Mouse (Mus musculus) embryo, embryonic 11 days (tissue): ENCODE measurements around the gene Olfr582.

Experiments
- DNase-seq: peaks from one replicate; pipeline ENCODE4 v3.0.0-alpha.2; 2015

Gene Olfr582

DNA sequence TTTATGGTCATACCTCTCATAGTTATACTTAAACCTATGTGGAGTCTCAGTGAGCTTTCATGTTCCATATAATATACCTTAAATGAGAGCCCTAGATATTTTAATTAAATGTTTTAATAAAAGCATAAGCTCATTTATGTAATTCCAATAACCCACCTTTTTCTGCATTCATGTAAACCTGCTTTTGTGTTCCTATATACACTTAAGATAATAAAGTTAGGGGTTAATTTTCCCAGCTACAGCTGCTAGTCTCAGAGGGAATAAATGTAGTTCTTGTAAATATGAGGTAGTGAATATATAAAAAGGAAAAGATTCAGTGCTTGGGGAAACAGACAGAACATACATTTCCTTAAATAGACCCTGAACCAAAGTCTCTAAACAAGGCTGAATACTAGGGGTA lies at the start of gene Olfr582:
Gene Olfr582 (plus strand): TSS at position 301 of the 400 bp plus-strand sequence.
- no peak for DNase-seq

DNA sequence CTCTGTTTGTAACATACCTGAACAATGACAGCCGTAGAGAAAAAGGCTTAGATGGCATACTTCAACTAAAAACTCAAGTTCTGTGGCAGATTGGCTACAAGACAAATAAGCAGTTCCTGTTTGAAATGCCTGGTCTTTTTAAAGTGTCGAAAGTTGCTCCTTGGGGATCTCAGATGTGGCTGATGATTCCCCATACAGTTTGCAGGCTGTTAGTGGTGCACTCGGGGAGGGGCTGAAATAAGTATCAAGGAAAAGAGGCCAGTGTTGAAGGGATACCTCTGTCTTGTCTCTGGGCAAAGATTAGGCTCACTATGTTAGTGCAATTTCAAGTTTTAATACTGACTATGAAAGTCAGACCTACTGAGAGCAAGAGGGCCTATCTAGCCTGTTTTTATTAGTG lies 48.6 kb upstream of the Olfr582 start, which contains the start of gene Olfr578:
Gene Olfr578 (minus strand): TSS at position 101 of the 400 bp plus-strand sequence.
- DNase-seq: no peak

DNA sequence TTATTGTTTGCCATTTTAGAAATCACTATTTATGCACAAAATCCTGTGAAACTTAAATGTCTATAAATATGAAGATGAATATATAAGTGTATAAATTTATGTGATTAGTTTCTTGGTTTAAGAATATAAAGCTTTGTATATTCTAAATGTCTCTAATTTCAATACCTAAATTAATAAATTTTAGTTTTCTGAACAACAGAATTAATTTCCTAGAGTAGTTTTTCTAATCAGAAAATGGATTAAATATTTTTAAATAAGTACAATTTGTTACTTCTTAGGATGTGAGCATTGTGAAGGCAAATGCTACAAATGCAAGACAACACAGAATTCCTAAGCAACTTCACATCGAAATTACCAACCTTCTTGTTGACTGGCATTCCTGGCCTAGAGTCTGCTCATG lies 13.2 kb downstream of the Olfr582 start, which contains the start of gene Olfr583:
Gene Olfr583 (plus strand): TSS at position 301 of the 400 bp plus-strand sequence.
- no peak for DNase-seq

DNA sequence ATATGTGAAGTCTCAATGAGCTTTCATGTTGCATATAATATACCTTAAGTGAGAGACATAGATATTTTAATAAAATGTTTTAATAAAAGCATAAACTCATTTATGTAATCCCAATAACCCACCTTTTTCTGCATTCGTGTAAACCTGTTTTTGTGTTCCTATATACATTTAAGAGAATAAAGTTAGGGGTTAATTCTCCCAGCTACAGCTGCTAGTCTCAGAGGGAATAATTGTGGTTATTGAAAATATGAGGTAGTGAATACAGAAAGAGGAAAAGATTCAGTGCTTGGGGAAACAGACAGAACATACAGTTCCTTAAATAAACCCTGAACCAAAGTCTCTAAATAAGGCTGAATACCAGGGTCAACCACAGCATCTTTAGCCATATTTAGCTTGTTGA lies 43.8 kb downstream of the Olfr582 start, which contains the start of gene Olfr584:
Gene Olfr584 (plus strand): TSS at position 301 of the 400 bp plus-strand sequence.
- no peak for DNase-seq
